Mouse (Mus musculus): ENCODE data around the gene C2cd4a. TPM values are rescaled to one million over a fixed set of nuclear protein-coding genes. Genes with fewer than 3 reads are reported as not detected.

Gene C2cd4a
- polyA plus RNA-seq, 1 experiment from 2014 or later, result not detected

- Histone ChIP-seq H3K4me2 (no peak overlapping the region), H3K4me1 (ENCODE audit: control insufficient read depth, insufficient read depth, low read length) (no peaks in the 10 kb centered on the region), H3K9me3 (ENCODE audit: control insufficient read depth, low read length) (no peaks in the 10 kb centered on the region), H3K27ac (ENCODE audit: low read depth, low read length) (no peak overlapping the region), H3K9ac (ENCODE audit: low read length) (no peak overlapping the region), H3K27me3 (ENCODE audit: control insufficient read depth, insufficient read depth, low read length) (no peaks in the 10 kb centered on the region), H3K4me3 (ENCODE audit: low read depth, low read length) (no peak overlapping the region), H3K36me3 (ENCODE audit: control insufficient read depth, insufficient read depth, low read length) (no peaks in the 10 kb centered on the region)
- no peak for ATAC-seq (ENCODE audit: low FRiP score)
- WGBS, result 32% methylated on average over 6 of the region's 6 CpGs
- peak; percentile 90 for DNase-seq (ENCODE audit: low spot score, missing footprints)
Observed at GRCm38 (mm10) chr9:67802241-67802640, 29.9 kb downstream of the C2cd4a start.

GRCm38 (mm10) chr9:67799078-67799819 is 32.9 kb downstream of the C2cd4a start:
- Histone ChIP-seq H3K4me3 (ENCODE audit: low read depth, low read length) (no peak overlapping the region), H3K9me3 (ENCODE audit: control insufficient read depth, low read length) (no peaks in the 10 kb centered on the region), H3K9ac (ENCODE audit: low read length) (no peak overlapping the region), H3K27ac (ENCODE audit: low read depth, low read length) (no peak overlapping the region), H3K4me2 (no peak overlapping the region), H3K4me1 (ENCODE audit: control insufficient read depth, insufficient read depth, low read length) (peaks cover 5% of the 10 kb centered on the region; the same call in 1 of the 2 replicates), H3K27me3 (ENCODE audit: control insufficient read depth, insufficient read depth, low read length) (no peaks in the 10 kb centered on the region), H3K36me3 (ENCODE audit: control insufficient read depth, insufficient read depth, low read length) (no peaks in the 10 kb centered on the region)
- DNase-seq (ENCODE audit: low spot score, missing footprints) (no peak), ATAC-seq (ENCODE audit: low FRiP score) (no peak)
- WGBS, result 73% methylated on average over 14 of the region's 14 CpGs

- H3K36me3 ChIP-seq (ENCODE audit: control insufficient read depth, insufficient read depth, low read length), result no peaks in the 10 kb centered on the region
- no peak overlapping the region for H3K4me2 ChIP-seq
- H3K9ac ChIP-seq (ENCODE audit: low read length), result no peak overlapping the region
- DNase-seq (ENCODE audit: low spot score, missing footprints), result no peak
- H3K4me1 ChIP-seq (ENCODE audit: control insufficient read depth, insufficient read depth, low read length), result peaks cover 5% of the 10 kb centered on the region; the same call in 1 of the 2 replicates
- H3K27ac ChIP-seq (ENCODE audit: low read depth, low read length), result no peak overlapping the region
- no peaks in the 10 kb centered on the region for H3K9me3 ChIP-seq (ENCODE audit: control insufficient read depth, low read length)
- ATAC-seq (ENCODE audit: low FRiP score), result peak; percentile 48; the same call in 1 of the 2 replicates
- H3K4me3 ChIP-seq (ENCODE audit: low read depth, low read length), result no peak overlapping the region
- H3K27me3 ChIP-seq (ENCODE audit: control insufficient read depth, insufficient read depth, low read length), result no peaks in the 10 kb centered on the region
- WGBS, result 77% methylated on average over 14 of the region's 14 CpGs
Observed at GRCm38 (mm10) chr9:67795205-67795675, 36.9 kb downstream of the C2cd4a start.

- Histone ChIP-seq H3K4me2 (no peak overlapping the region), H3K27ac (ENCODE audit: low read depth, low read length) (no peak overlapping the region), H3K36me3 (ENCODE audit: control insufficient read depth, insufficient read depth, low read length) (no peaks in the 10 kb centered on the region), H3K4me1 (ENCODE audit: control insufficient read depth, insufficient read depth, low read length) (peaks cover 5% of the 10 kb centered on the region; the same call in 1 of the 2 replicates), H3K4me3 (ENCODE audit: low read depth, low read length) (no peak overlapping the region), H3K9me3 (ENCODE audit: control insufficient read depth, low read length) (no peaks in the 10 kb centered on the region), H3K9ac (ENCODE audit: low read length) (no peak overlapping the region), H3K27me3 (ENCODE audit: control insufficient read depth, insufficient read depth, low read length) (no peaks in the 10 kb centered on the region)
- DNase-seq (ENCODE audit: low spot score, missing footprints) (no peak), ATAC-seq (ENCODE audit: low FRiP score) (no peak)
- WGBS, result 89% methylated on average over 4 of the region's 4 CpGs
Observed at GRCm38 (mm10) chr9:67794668-67795067, 37.5 kb downstream of the C2cd4a start.

- peaks cover 5% of the 10 kb centered on the region; the same call in 1 of the 2 replicates for H3K4me1 ChIP-seq (ENCODE audit: control insufficient read depth, insufficient read depth, low read length)
- ATAC-seq (ENCODE audit: low FRiP score), result no peak
- H3K4me3 ChIP-seq (ENCODE audit: low read depth, low read length), result no peak overlapping the region
- no peaks in the 10 kb centered on the region for H3K9me3 ChIP-seq (ENCODE audit: control insufficient read depth, low read length)
- H3K4me2 ChIP-seq, result no peak overlapping the region
- H3K27me3 ChIP-seq (ENCODE audit: control insufficient read depth, insufficient read depth, low read length), result no peaks in the 10 kb centered on the region
- H3K27ac ChIP-seq (ENCODE audit: low read depth, low read length), result no peak overlapping the region
- H3K36me3 ChIP-seq (ENCODE audit: control insufficient read depth, insufficient read depth, low read length), result no peaks in the 10 kb centered on the region
- no peak overlapping the region for H3K9ac ChIP-seq (ENCODE audit: low read length)
- 85% methylated on average over 1 of the region's 1 CpGs for WGBS
- no peak for DNase-seq (ENCODE audit: low spot score, missing footprints)
Observed at GRCm38 (mm10) chr9:67794216-67794615, 37.9 kb downstream of the C2cd4a start.

GRCm38 (mm10) chr9:67793501-67793900 is 38.6 kb downstream of the C2cd4a start:
- no peaks in the 10 kb centered on the region for H3K9me3 ChIP-seq (ENCODE audit: control insufficient read depth, low read length)
- no peak overlapping the region for H3K9ac ChIP-seq (ENCODE audit: low read length)
- H3K27ac ChIP-seq (ENCODE audit: low read depth, low read length), result no peak overlapping the region
- ATAC-seq (ENCODE audit: low FRiP score) (no peak), DNase-seq (ENCODE audit: low spot score, missing footprints) (no peak)
- H3K27me3 ChIP-seq (ENCODE audit: control insufficient read depth, insufficient read depth, low read length), result no peaks in the 10 kb centered on the region
- H3K4me2 ChIP-seq, result no peak overlapping the region
- no peak overlapping the region for H3K4me3 ChIP-seq (ENCODE audit: low read depth, low read length)
- 83% methylated on average over 6 of the region's 6 CpGs for WGBS
- H3K4me1 ChIP-seq (ENCODE audit: control insufficient read depth, insufficient read depth, low read length), result peaks cover 5% of the 10 kb centered on the region; the same call in 1 of the 2 replicates
- H3K36me3 ChIP-seq (ENCODE audit: control insufficient read depth, insufficient read depth, low read length), result no peaks in the 10 kb centered on the region

- Histone ChIP-seq H3K4me3 (ENCODE audit: low read depth, low read length) (no peak overlapping the region), H3K27ac (ENCODE audit: low read depth, low read length) (no peak overlapping the region), H3K27me3 (ENCODE audit: control insufficient read depth, insufficient read depth, low read length) (no peaks in the 10 kb centered on the region), H3K9ac (ENCODE audit: low read length) (no peak overlapping the region), H3K4me1 (ENCODE audit: control insufficient read depth, insufficient read depth, low read length) (peaks cover 5% of the 10 kb centered on the region; the same call in 1 of the 2 replicates), H3K9me3 (ENCODE audit: control insufficient read depth, low read length) (no peaks in the 10 kb centered on the region), H3K36me3 (ENCODE audit: control insufficient read depth, insufficient read depth, low read length) (no peaks in the 10 kb centered on the region), H3K4me2 (no peak overlapping the region)
- DNase-seq (ENCODE audit: low spot score, missing footprints) (no peak), ATAC-seq (ENCODE audit: low FRiP score) (no peak)
- WGBS, result 77% methylated on average over 5 of the region's 5 CpGs
Observed at GRCm38 (mm10) chr9:67792405-67792804, 39.7 kb downstream of the C2cd4a start.

GRCm38 (mm10) chr9:67787671-67788070 is 44.5 kb downstream of the C2cd4a start:
- H3K27ac ChIP-seq (ENCODE audit: low read depth, low read length), result no peak overlapping the region
- DNase-seq (ENCODE audit: low spot score, missing footprints), result no peak

GRCm38 (mm10) chr9:67786311-67786710 is 45.8 kb downstream of the C2cd4a start:
- no peak for ATAC-seq (ENCODE audit: low FRiP score)
- H3K9me3 ChIP-seq (ENCODE audit: control insufficient read depth, low read length), result no peaks in the 10 kb centered on the region
- H3K4me1 ChIP-seq (ENCODE audit: control insufficient read depth, insufficient read depth, low read length), result no peaks in the 10 kb centered on the region
- WGBS, result 87% methylated on average over 7 of the region's 7 CpGs
- no peak overlapping the region for H3K9ac ChIP-seq (ENCODE audit: low read length)
- no peaks in the 10 kb centered on the region for H3K36me3 ChIP-seq (ENCODE audit: control insufficient read depth, insufficient read depth, low read length)
- no peak overlapping the region for H3K4me2 ChIP-seq
- H3K27ac ChIP-seq (ENCODE audit: low read depth, low read length), result no peak overlapping the region
- no peak overlapping the region for H3K4me3 ChIP-seq (ENCODE audit: low read depth, low read length)
- no peaks in the 10 kb centered on the region for H3K27me3 ChIP-seq (ENCODE audit: control insufficient read depth, insufficient read depth, low read length)
- no peak for DNase-seq (ENCODE audit: low spot score, missing footprints)

More at GRCm38 (mm10) chr9:67787671-67788070, 44.5 kb downstream of the C2cd4a start:
- Histone ChIP-seq H3K4me2 (no peak overlapping the region), H3K4me1 (ENCODE audit: control insufficient read depth, insufficient read depth, low read length) (no peaks in the 10 kb centered on the region), H3K4me3 (ENCODE audit: low read depth, low read length) (no peak overlapping the region), H3K27me3 (ENCODE audit: control insufficient read depth, insufficient read depth, low read length) (no peaks in the 10 kb centered on the region), H3K9me3 (ENCODE audit: control insufficient read depth, low read length) (no peaks in the 10 kb centered on the region), H3K9ac (ENCODE audit: low read length) (no peak overlapping the region), H3K36me3 (ENCODE audit: control insufficient read depth, insufficient read depth, low read length) (no peaks in the 10 kb centered on the region)
- ATAC-seq (ENCODE audit: low FRiP score), result no peak
- WGBS, result 69% methylated on average over 6 of the region's 6 CpGs

Data from midbrain, embryonic 11.5 days (tissue).